Mouse (Mus musculus) heart, adult 8-10 months (tissue): Measurements from ENCODE around the gene Hes2. TPM values are rescaled to one million over a fixed set of nuclear protein-coding genes. Genes with fewer than 3 reads are reported as not detected.

Source experiments
- total RNA-seq, 4 experiments: library from RNA; stranded (reverse); gene quantifications; 2 replicates each; pipeline ENCODE4 v1.2.4; 2022

The Hes2 gene
- total RNA-seq, 4 experiments from 2014 or later, result not detected

Other genes starting within 250 kb of the Hes2 start
- gene Dnajc11, start 225.2 kb upstream of the Hes2 start, total RNA-seq, result 100 to 1,000 TPM in 1 of 4 experiments, 10 to 100 TPM in 3; 71.2 to 111 (median 87.7) TPM
- gene Thap3, start 169.9 kb upstream of the Hes2 start, total RNA-seq, result 10 to 100 TPM; 12.4 to 15.8 (median 13.6) TPM
- 1 to 10 TPM; 4.6 to 5.7 (median 5.1) TPM for gene Phf13, start 162.6 kb upstream of the Hes2 start, total RNA-seq
- 100 to 1,000 TPM in 1 of 4 experiments, 10 to 100 TPM in 3; 87.7 to 109 (median 93.7) TPM for gene Klhl21, start 150.1 kb upstream of the Hes2 start, total RNA-seq
- gene Zbtb48, start 131.2 kb upstream of the Hes2 start, total RNA-seq, result 1 to 10 TPM; 3.8 to 5.7 (median 5.0) TPM
- not detected for gene Tas1r1, start 120.3 kb upstream of the Hes2 start, total RNA-seq
- gene Nol9, start 119.5 kb upstream of the Hes2 start, total RNA-seq, result 10 to 100 TPM in 1 of 4 experiments, 1 to 10 TPM in 3; 8.3 to 10.0 (median 9.4) TPM
- 10 to 100 TPM; 11.9 to 15.0 (median 14.3) TPM for gene Plekhg5, start 86.4 kb upstream of the Hes2 start, total RNA-seq
- gene Tnfrsf25, start 42.9 kb upstream of the Hes2 start, total RNA-seq, result 1 to 10 TPM; 1.1 to 3.2 (median 1.8) TPM
- gene Espn, start 6.5 kb upstream of the Hes2 start, total RNA-seq, result 1 to 10 TPM; 2.6 to 3.5 (median 3.0) TPM
- gene Acot7, start 19.3 kb downstream of the Hes2 start, total RNA-seq, result 10 to 100 TPM; 63.9 to 80.9 (median 69.3) TPM
- 10 to 100 TPM in 2 of 4 experiments, 1 to 10 TPM in 2; 5.6 to 11.9 (median 9.8) TPM for gene Gpr153, start 115.4 kb downstream of the Hes2 start, total RNA-seq
- not detected for gene Hes3, start 132.8 kb downstream of the Hes2 start, total RNA-seq
- 10 to 100 TPM; 25.2 to 36.4 (median 30.6) TPM for gene Icmt, start 138.4 kb downstream of the Hes2 start, total RNA-seq
- gene Rnf207, start 160.1 kb downstream of the Hes2 start, total RNA-seq, result 10 to 100 TPM; 29.1 to 63.4 (median 46.1) TPM
- gene Rpl22, start 166.9 kb downstream of the Hes2 start, total RNA-seq, result 100 to 1,000 TPM; 266 to 327 (median 276) TPM
- gene Chd5, start 179.8 kb downstream of the Hes2 start, total RNA-seq, result under 1 TPM; 0.19 to 0.59 (median 0.27) TPM